Mouse (Mus musculus) heart, embryonic 11.5 days (tissue): ENCODE measurements at regions not wholly inside any gene's neighbourhood (a gene's known extent, or its start where the extent isn't known, plus 50 kb on each side); places are given as distances from the start of the nearest gene placed in this dataset.

Source experiments
- ATAC-seq: fragments of 200-750 bp; cut with Nextera tagmentation; replicated peaks from 2 replicates; pipeline ENCODE4 v1.8.0; 2017; ENCODE audit warnings: moderate library complexity; ENCODE audit not compliant: insufficient number of reproducible peaks, low FRiP score, low TSS enrichment
- H3K27ac ChIP-seq: fragments of 300-500 bp; sonication (generic); 2 replicates; pipeline ENCODE4 v1.5.1; 2014; ENCODE audit warnings: mild to moderate bottlenecking, low read depth, low read length
- H3K27me3 ChIP-seq: fragments of 300-500 bp; sonication (generic); 2 replicates; pipeline ENCODE4 v1.6.1; 2014; ENCODE audit warnings: mild to moderate bottlenecking, low read length, mixed read lengths; ENCODE audit not compliant: control insufficient read depth, insufficient read depth
- H3K36me3 ChIP-seq: fragments of 300-500 bp; sonication (generic); 2 replicates; pipeline ENCODE4 v1.6.1; 2014; ENCODE audit warnings: mild to moderate bottlenecking, low read length, moderate library complexity, mixed read lengths; ENCODE audit not compliant: control insufficient read depth, insufficient read depth
- H3K4me1 ChIP-seq: fragments of 300-500 bp; sonication (generic); 2 replicates; pipeline ENCODE4 v1.6.1; 2014; ENCODE audit warnings: low read length; ENCODE audit not compliant: control insufficient read depth, insufficient read depth
- H3K4me2 ChIP-seq: fragments of 300-500 bp; sonication (generic); 2 replicates; pipeline ENCODE4 v1.6.1; 2014; ENCODE audit warnings: mild to moderate bottlenecking, moderate library complexity
- H3K4me3 ChIP-seq: fragments of 300-500 bp; sonication (generic); 2 replicates; pipeline ENCODE4 v1.5.1; 2014; ENCODE audit warnings: low read depth, low read length
- H3K9ac ChIP-seq: fragments of 300-500 bp; sonication (generic); 2 replicates; pipeline ENCODE4 v1.6.1; 2014; ENCODE audit warnings: mild to moderate bottlenecking, low read depth, low read length, moderate library complexity
- H3K9me3 ChIP-seq: fragments of 300-500 bp; sonication (generic); replicated peaks from 2 replicates; pipeline ENCODE4 v1.6.1; 2016; ENCODE audit warnings: low read length; ENCODE audit not compliant: control insufficient read depth
- WGBS: fragments of 180-500 bp; shearing (Covaris S2); extraction: QIAGEN DNeasy Blood & Tissue Kit; methylation state at CpG from one replicate; pipeline ENCODE4 v1.1.7; 2014; ENCODE audit not compliant: insufficient replicate concordance; 5-methylcytosine and 5-hydroxymethylcytosine counted together

GRCm38 (mm10) chr11:79766036-79766435 lies 175.0 kb downstream of the Rab11fip4 start:
- Histone ChIP-seq H3K36me3 (no peaks in the 10 kb centered on the region), H3K27me3 (no peaks in the 10 kb centered on the region), H3K9ac (no peak overlapping the region), H3K9me3 (peaks cover 3% of the 10 kb centered on the region; the same call in 1 of the 2 replicates), H3K4me1 (0 out of 2 replicates have a peak, but pooled peaks cover under 1% of the 10 kb centered on the region), H3K4me2 (no peak overlapping the region), H3K4me3 (no peak overlapping the region), H3K27ac (no peak overlapping the region)
- no peak for ATAC-seq
- 90% methylated on average over 2 of the region's 2 CpGs for WGBS

GRCm38 (mm10) chr11:79765396-79765795 lies 174.4 kb downstream of the Rab11fip4 start:
- peaks cover 3% of the 10 kb centered on the region; the same call in 1 of the 2 replicates for H3K9me3 ChIP-seq
- H3K27ac ChIP-seq, result no peak overlapping the region
- H3K4me3 ChIP-seq, result no peak overlapping the region
- H3K27me3 ChIP-seq, result no peaks in the 10 kb centered on the region
- no peak overlapping the region for H3K9ac ChIP-seq
- H3K36me3 ChIP-seq, result no peaks in the 10 kb centered on the region
- no peaks in the 10 kb centered on the region for H3K4me1 ChIP-seq
- no peak overlapping the region for H3K4me2 ChIP-seq
- ATAC-seq, result no peak
- WGBS, result 61% methylated on average over 2 of the region's 2 CpGs

- Histone ChIP-seq H3K4me2 (no peak overlapping the region), H3K27ac (no peak overlapping the region), H3K9me3 (peaks cover 2% of the 10 kb centered on the region; the same call in 1 of the 2 replicates), H3K9ac (no peak overlapping the region), H3K4me3 (no peak overlapping the region), H3K27me3 (no peaks in the 10 kb centered on the region), H3K36me3 (no peaks in the 10 kb centered on the region), H3K4me1 (no peaks in the 10 kb centered on the region)
- ATAC-seq, result no peak
- WGBS, result 76% methylated on average over 6 of the region's 6 CpGs
These were observed 173.0 kb downstream of the Rab11fip4 start for GRCm38 (mm10) chr11:79764026-79764425.

GRCm38 (mm10) chr11:79762654-79763053 lies 171.6 kb downstream of the Rab11fip4 start:
- Histone ChIP-seq H3K4me1 (no peaks in the 10 kb centered on the region), H3K36me3 (no peaks in the 10 kb centered on the region), H3K4me3 (no peak overlapping the region), H3K27ac (no peak overlapping the region), H3K9ac (no peak overlapping the region), H3K9me3 (no peaks in the 10 kb centered on the region), H3K4me2 (no peak overlapping the region), H3K27me3 (no peaks in the 10 kb centered on the region)
- no peak for ATAC-seq
- WGBS, result 89% methylated on average over 2 of the region's 2 CpGs

GRCm38 (mm10) chr11:79762027-79762426 lies 171.0 kb downstream of the Rab11fip4 start:
- Histone ChIP-seq H3K27me3 (no peaks in the 10 kb centered on the region), H3K27ac (no peak overlapping the region), H3K4me1 (no peaks in the 10 kb centered on the region), H3K36me3 (no peaks in the 10 kb centered on the region), H3K9ac (no peak overlapping the region), H3K9me3 (no peaks in the 10 kb centered on the region), H3K4me2 (no peak overlapping the region), H3K4me3 (no peak overlapping the region)
- 46% methylated on average over 2 of the region's 2 CpGs for WGBS
- ATAC-seq, result no peak

GRCm38 (mm10) chr11:79760533-79760932 lies 169.5 kb downstream of the Rab11fip4 start:
- no peak overlapping the region for H3K4me3 ChIP-seq
- 88% methylated on average over 4 of the region's 4 CpGs for WGBS
- no peak overlapping the region for H3K9ac ChIP-seq
- no peaks in the 10 kb centered on the region for H3K36me3 ChIP-seq
- H3K9me3 ChIP-seq, result no peaks in the 10 kb centered on the region
- H3K27me3 ChIP-seq, result no peaks in the 10 kb centered on the region
- no peak overlapping the region for H3K4me2 ChIP-seq
- H3K27ac ChIP-seq, result no peak overlapping the region
- no peak for ATAC-seq
- no peaks in the 10 kb centered on the region for H3K4me1 ChIP-seq

GRCm38 (mm10) chr11:79758281-79758680 lies 167.3 kb downstream of the Rab11fip4 start:
- H3K27ac ChIP-seq, result no peak overlapping the region
- no peak overlapping the region for H3K4me2 ChIP-seq
- no peaks in the 10 kb centered on the region for H3K27me3 ChIP-seq
- H3K9ac ChIP-seq, result no peak overlapping the region
- H3K4me1 ChIP-seq, result no peaks in the 10 kb centered on the region
- no peaks in the 10 kb centered on the region for H3K36me3 ChIP-seq
- WGBS, result 91% methylated on average over 3 of the region's 3 CpGs
- no peaks in the 10 kb centered on the region for H3K9me3 ChIP-seq
- no peak for ATAC-seq
- H3K4me3 ChIP-seq, result no peak overlapping the region

- Histone ChIP-seq H3K27ac (no peak overlapping the region), H3K36me3 (no peaks in the 10 kb centered on the region), H3K4me3 (no peak overlapping the region), H3K4me1 (0 out of 2 replicates have a peak, but pooled peaks cover 1% of the 10 kb centered on the region), H3K4me2 (no peak overlapping the region), H3K9me3 (no peaks in the 10 kb centered on the region), H3K27me3 (no peaks in the 10 kb centered on the region), H3K9ac (no peak overlapping the region)
- 81% methylated on average over 5 of the region's 5 CpGs for WGBS
- no peak for ATAC-seq
These were observed 166.6 kb downstream of the Rab11fip4 start for GRCm38 (mm10) chr11:79757513-79758071.

- H3K36me3 ChIP-seq, result no peaks in the 10 kb centered on the region
- no peak for ATAC-seq
- 81% methylated on average over 9 of the region's 9 CpGs for WGBS
These were observed 165.4 kb downstream of the Rab11fip4 start for GRCm38 (mm10) chr11:79756305-79756846.

More at GRCm38 (mm10) chr11:79756305-79756846, 165.4 kb downstream of the Rab11fip4 start:
- 0 out of 2 replicates have a peak, but pooled peaks cover 6% of the 10 kb centered on the region for H3K4me1 ChIP-seq
- no peak overlapping the region for H3K4me3 ChIP-seq
- no peak overlapping the region for H3K9ac ChIP-seq
- no peaks in the 10 kb centered on the region for H3K9me3 ChIP-seq
- H3K27me3 ChIP-seq, result no peaks in the 10 kb centered on the region
- H3K4me2 ChIP-seq, result no peak overlapping the region
- no peak overlapping the region for H3K27ac ChIP-seq
